Mouse (Mus musculus): ENCODE data around the gene Slc13a2.

DNA sequence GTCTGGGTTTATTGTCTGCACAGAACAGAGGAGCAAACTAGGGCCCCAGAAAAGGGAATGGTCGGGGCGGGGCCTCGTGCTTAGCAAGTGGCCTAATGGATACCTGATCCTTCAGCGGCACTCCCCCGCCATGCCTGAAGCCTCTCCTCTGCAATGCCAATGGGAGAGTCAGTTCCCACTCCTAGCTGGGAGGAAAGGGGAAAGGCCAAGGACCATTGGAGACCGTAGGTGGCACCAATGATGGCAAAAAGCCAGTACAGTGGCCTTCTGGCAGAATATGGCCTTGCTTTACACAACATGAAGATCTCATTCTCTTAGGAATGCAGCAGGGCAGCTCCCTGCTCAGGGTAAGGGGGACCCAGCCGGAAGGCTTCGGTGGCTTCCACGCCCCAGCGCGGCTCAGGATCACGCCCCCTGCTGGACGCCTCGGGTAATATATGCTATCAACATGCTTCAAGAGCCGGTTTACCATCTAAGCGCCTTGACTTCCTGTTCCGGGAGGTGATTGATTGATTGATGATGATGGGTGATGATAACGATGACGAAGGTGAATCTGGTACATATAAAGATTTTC, 13.8 kb upstream of the Slc13a2 start:
- TF ChIP-seq CTCF (IDR thresholded peaks at IDR 0.05; ENCODE audit: extremely low read depth, insufficient read depth, low read length) (0 out of 2 replicates have a peak, but pooled peaks have one; percentile 15), POLR2A (IDR thresholded peaks at IDR 0.05; ENCODE audit: extremely low read depth, insufficient read depth, low read length) (no peak)

Data from cortical plate, adult 2 months (tissue).